Mouse (Mus musculus) subcutaneous adipose tissue, adult 2 months (tissue): ENCODE measurements around the gene Gm6356. TPM values are rescaled to one million over a fixed set of nuclear protein-coding genes. Genes with fewer than 3 reads are reported as not detected.

Experiments used
- polyA plus RNA-seq: library from polyadenylated mRNA; depleted of rRNA; stranded (reverse); fragments of >200 nt; gene quantifications from 2 replicates; pipeline ENCODE4 v1.2.3, GENCODE M21; 2012; ENCODE audit warnings: low replicate concordance; rRNA removed

Gm6356 gene
- not detected in 2 replicates for polyA plus RNA-seq

GRCm38 (mm10) chr14:6973718-6974117 is at the start of gene Gm6356:
TSS of gene Gm6356 (minus strand) at chr14:6973818.

Other genes with a start within 250 kb of the Gm6356 start
- 0.21 and 0.75 TPM in 2 replicates for gene Gm3636, start 231.5 kb downstream of the Gm6356 start, polyA plus RNA-seq
- not detected in 2 replicates for gene Gm8362, start 199.4 kb downstream of the Gm6356 start, polyA plus RNA-seq
- not detected in 2 replicates for gene Gm3642, start 133.5 kb downstream of the Gm6356 start, polyA plus RNA-seq
- gene Gm3667, start 83.9 kb downstream of the Gm6356 start, polyA plus RNA-seq: 0.06 and 0.11 TPM in 2 replicates
- 1.0 TPM in 1 of 2 replicates, not detected in the other for gene Gm10406, start 53.6 kb upstream of the Gm6356 start, polyA plus RNA-seq
- gene Gm3685, start 71.2 kb upstream of the Gm6356 start, polyA plus RNA-seq: not detected in 2 replicates
- 0.12 and 0.23 TPM in 2 replicates for gene Gm3696, start 126.8 kb upstream of the Gm6356 start, polyA plus RNA-seq
- gene Gm6676, start 151.6 kb upstream of the Gm6356 start, polyA plus RNA-seq: not detected in 2 replicates
- gene Gm3512, start 200.7 kb upstream of the Gm6356 start, polyA plus RNA-seq: 0.09 and 0.64 TPM in 2 replicates
- gene Gm16434, start 220.7 kb upstream of the Gm6356 start, polyA plus RNA-seq: not detected in 2 replicates